Mouse (Mus musculus): ENCODE results near the gene Xbp1. TPM values are rescaled to one million over a fixed set of nuclear protein-coding genes. Genes with fewer than 3 reads are reported as not detected.
A peak's percentile ranks its signal among the peaks of the same experiment; 100 is the strongest.

Gene Xbp1
- polyA plus RNA-seq, 1 experiment from 2014 or later = 127 TPM

DNA sequence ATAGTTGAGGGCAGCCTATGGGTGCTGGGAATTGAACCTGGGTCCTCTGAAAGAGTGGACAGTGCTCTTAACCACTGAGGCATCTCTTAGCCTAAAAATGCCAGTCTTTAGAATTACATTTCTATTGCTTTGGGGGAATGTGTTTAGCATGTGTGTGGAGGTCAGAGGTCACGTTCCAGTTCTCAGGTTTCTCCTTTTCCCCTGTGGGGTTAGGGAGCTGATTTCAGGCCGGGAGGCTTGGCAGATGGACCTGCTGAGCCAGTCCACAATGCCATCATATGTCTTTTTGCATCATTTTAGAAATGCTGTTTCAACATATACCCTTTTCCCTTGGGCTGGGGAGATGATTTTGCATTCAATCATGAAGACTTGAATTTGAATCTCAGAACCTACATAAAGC is 26.6 kb upstream of the Xbp1 start:
- Histone ChIP-seq H3K4me3 (replicated peaks) (no peak overlapping the region), H3K27ac (no peak overlapping the region), H3K36me3 (no peaks in the 10 kb centered on the region), H3K9ac (replicated peaks) (no peak overlapping the region), H3K27me3 (no peaks in the 10 kb centered on the region), H3K4me1 (replicated peaks) (no peaks in the 10 kb centered on the region), H3K4me2 (no peak overlapping the region), H3K9me3 (no peaks in the 10 kb centered on the region)
- ATAC-seq (ENCODE audit: insufficient number of reproducible peaks, insufficient read depth, low FRiP score, low TSS enrichment, low read depth) = no peak
- WGBS = 30% methylated on average over 2 of the region's 2 CpGs

DNA sequence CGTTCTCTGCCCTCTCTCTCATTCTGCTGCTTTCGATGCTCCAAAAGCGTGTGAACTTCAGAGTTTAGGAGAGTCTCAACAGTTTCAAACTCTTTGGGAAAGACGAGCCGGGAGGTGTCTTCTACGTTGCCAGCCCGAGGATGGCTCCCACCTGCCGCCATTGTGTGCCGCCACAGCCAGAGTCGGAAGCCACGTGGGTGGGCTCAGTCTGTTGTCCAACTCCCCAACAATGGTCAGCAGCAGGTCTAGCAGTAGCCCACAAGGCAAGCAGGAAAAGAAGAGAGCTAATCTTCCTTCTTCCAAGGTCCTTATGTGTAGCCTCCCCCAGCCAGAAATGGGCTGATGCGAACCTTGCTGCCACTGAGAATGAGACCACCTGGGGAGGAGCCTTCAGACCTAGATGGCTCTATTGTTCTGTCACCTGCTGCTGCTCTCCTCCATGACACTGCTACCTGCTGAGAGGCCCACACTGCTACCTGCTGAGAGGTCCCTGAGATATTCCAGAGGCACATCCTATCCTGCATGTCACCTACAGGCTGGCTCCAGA is 25.1 kb upstream of the Xbp1 start:
- no peaks in the 10 kb centered on the region for H3K27me3 ChIP-seq
- ATAC-seq (ENCODE audit: insufficient number of reproducible peaks, insufficient read depth, low FRiP score, low TSS enrichment, low read depth) = no peak
- WGBS = 79% methylated on average over 12 of the region's 12 CpGs
- H3K9ac ChIP-seq (replicated peaks) = no peak overlapping the region
- H3K4me1 ChIP-seq (replicated peaks) = no peaks in the 10 kb centered on the region
- no peak overlapping the region for H3K27ac ChIP-seq
- H3K4me2 ChIP-seq = no peak overlapping the region
- no peaks in the 10 kb centered on the region for H3K9me3 ChIP-seq
- H3K4me3 ChIP-seq (replicated peaks) = no peak overlapping the region
- no peaks in the 10 kb centered on the region for H3K36me3 ChIP-seq

DNA sequence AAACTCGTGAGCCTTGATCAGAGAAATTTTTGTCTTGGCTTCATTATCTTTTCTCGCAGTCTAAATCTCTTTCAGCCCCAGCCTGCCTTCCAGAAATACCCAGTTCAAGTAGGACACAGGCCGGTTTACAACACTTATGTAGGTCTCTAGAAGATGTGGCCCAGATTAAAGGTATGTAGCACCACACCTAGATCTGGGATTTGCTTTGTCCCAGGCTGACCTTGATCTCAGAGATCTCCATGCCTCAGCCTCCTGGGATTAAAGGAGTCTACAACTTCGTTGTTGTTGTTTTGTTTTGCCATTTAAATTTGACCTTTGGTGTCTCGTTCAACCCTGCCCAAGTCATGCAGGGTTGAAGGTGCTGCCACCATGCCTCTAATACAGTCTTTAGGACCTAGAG is 24.6 kb upstream of the Xbp1 start:
- no peak for ATAC-seq (ENCODE audit: insufficient number of reproducible peaks, insufficient read depth, low FRiP score, low TSS enrichment, low read depth)
- H3K4me1 ChIP-seq (replicated peaks) = no peaks in the 10 kb centered on the region
- WGBS = 81% methylated on average over 5 of the region's 5 CpGs

DNA sequence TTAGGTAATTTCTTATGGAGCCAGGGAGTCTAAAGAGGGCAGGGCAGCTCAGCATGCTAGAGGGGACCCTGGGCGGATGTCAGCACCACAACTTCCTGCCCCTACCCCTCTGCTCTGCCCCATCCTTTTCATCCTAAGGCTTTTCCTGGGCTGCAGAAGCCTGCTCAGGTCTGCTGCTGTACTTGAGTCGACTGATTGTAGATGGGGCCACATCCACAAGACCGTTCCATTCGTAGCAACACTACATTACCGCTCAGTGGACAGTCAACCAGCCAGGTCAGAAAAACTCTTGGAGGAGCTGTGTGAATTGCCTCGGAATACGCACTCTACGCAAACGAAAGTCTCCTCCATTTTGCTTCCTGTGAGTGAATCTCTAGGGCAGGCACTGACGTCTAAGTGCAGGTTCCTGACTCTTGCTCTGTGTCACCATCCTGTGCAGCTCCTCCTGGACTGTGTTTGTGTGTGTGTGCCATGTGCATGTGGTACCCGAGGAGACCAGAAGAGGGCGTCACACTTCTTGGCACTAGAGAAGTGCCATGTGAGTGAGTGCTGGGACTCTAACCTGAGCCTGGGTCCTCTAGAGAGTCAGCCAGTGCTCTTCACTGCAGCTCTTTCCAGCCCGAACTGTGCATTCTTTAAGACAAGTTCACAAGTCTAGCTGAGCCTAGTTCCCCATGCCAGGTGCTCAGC is 23.8 kb upstream of the Xbp1 start:
- ATAC-seq (ENCODE audit: insufficient number of reproducible peaks, insufficient read depth, low FRiP score, low TSS enrichment, low read depth) = no peak
- no peaks in the 10 kb centered on the region for H3K27me3 ChIP-seq
- H3K27ac ChIP-seq = no peak overlapping the region
- no peak overlapping the region for H3K4me2 ChIP-seq
- no peaks in the 10 kb centered on the region for H3K9me3 ChIP-seq
- H3K4me1 ChIP-seq (replicated peaks) = no peaks in the 10 kb centered on the region
- no peak overlapping the region for H3K4me3 ChIP-seq (replicated peaks)
- 91% methylated on average over 13 of the region's 13 CpGs for WGBS
- H3K9ac ChIP-seq (replicated peaks) = no peak overlapping the region
- no peaks in the 10 kb centered on the region for H3K36me3 ChIP-seq

More for the DNA sequence above, 24.6 kb upstream of the Xbp1 start:
- H3K27ac ChIP-seq = no peak overlapping the region
- H3K9ac ChIP-seq (replicated peaks) = no peak overlapping the region
- H3K4me3 ChIP-seq (replicated peaks) = no peak overlapping the region
- no peaks in the 10 kb centered on the region for H3K9me3 ChIP-seq
- H3K36me3 ChIP-seq = no peaks in the 10 kb centered on the region
- H3K27me3 ChIP-seq = no peaks in the 10 kb centered on the region
- H3K4me2 ChIP-seq = no peak overlapping the region

DNA sequence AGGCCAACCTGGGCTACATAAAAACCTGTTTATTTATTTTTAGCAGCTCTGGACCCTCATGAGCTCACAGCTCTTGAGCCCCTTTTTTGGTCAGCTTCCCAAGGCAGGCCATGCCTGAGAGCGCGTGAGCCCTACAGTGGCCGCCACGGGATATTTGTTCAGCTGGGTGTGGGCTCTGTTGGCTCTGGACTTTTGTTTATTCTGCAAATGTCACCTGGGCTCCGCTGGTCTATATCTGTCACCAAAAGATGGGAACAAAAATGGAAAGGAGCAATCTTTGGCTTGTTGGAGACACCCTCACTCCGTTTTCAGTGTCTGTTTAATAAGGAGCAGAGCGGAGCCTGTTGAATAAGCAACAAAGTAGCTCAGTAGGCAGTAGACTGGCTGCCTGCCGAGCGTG is 22.0 kb upstream of the Xbp1 start:
- H3K4me1 ChIP-seq (replicated peaks) = no peaks in the 10 kb centered on the region
- H3K4me2 ChIP-seq = no peak overlapping the region
- H3K9ac ChIP-seq (replicated peaks) = no peak overlapping the region
- 87% methylated on average over 9 of the region's 9 CpGs for WGBS
- H3K27me3 ChIP-seq = no peaks in the 10 kb centered on the region
- H3K27ac ChIP-seq = no peak overlapping the region
- H3K4me3 ChIP-seq (replicated peaks) = no peak overlapping the region
- no peaks in the 10 kb centered on the region for H3K9me3 ChIP-seq
- H3K36me3 ChIP-seq = no peaks in the 10 kb centered on the region
- no peak for ATAC-seq (ENCODE audit: insufficient number of reproducible peaks, insufficient read depth, low FRiP score, low TSS enrichment, low read depth)

DNA sequence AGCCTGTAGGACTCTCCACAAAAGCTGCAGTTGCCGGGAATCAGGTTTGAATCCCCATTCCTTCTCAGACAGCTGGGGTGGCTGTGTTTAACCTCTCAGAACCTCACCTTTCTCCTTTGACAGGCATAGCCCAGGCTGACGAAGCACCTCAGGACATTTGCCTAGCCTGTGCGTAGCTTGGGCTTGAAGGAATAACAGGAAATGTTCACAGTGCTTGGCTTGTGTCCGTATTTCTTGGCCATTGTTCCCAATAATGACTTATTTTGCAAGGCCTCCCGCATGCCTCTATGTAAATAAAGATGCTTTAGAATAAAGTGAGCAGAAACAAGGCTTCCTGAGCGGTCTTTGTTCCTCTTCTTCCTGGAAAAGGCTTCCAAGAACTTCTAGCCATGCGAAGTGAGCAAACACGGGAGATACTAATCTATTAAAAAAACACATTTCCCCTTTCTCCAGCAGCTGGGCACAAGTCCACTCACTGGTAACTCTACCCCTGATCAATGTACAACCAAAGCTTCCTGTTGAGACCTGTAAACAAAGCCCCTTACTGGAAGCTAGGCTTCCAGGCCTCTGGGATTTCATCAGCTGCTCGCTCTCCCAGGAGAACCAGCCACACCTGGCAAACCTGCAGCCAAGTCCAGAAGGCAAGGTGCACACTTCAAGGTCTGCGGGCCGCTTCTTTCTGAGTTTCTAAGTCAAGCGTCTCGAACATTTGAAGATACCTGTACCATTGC is 21.4 kb upstream of the Xbp1 start:
- no peak for ATAC-seq (ENCODE audit: insufficient number of reproducible peaks, insufficient read depth, low FRiP score, low TSS enrichment, low read depth)
- H3K4me1 ChIP-seq (replicated peaks) = no peaks in the 10 kb centered on the region
- no peaks in the 10 kb centered on the region for H3K27me3 ChIP-seq
- H3K36me3 ChIP-seq = no peaks in the 10 kb centered on the region
- no peak overlapping the region for H3K27ac ChIP-seq
- H3K4me3 ChIP-seq (replicated peaks) = no peak overlapping the region
- WGBS = 78% methylated on average over 13 of the region's 13 CpGs
- H3K4me2 ChIP-seq = no peak overlapping the region
- no peaks in the 10 kb centered on the region for H3K9me3 ChIP-seq
- no peak overlapping the region for H3K9ac ChIP-seq (replicated peaks)

DNA sequence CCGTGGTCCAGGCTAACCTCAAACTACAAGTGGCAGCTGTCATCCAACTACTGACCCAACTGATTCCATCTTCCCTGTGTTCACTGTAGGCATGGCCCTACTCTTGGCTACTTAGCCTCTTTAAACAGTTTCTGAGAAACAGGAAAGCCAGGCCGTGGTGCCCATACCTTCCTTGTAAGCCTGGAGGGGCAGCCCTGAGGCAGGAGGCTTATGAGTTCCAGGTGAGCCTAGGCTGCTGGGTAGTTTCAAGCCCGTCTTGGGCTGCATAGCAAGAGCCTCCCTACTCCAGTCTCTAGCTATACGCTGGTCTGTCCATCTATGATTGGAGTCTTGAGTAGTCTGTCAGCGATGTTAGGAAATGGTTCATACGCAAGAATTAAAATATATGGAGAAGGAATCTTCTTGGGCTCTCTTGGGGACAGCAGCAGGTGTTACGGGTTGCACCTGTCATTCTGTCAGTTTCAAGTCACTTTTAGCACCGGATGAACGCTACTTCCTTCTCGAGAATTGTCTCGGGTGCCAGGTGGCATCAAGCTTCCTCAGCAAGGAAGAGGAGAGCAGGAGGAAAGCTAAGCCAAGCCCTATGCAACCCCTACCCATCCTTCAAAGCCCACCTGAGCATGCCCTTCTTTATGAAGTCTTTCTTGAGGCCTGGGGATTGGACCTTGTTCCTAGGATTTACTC is 20.4 kb upstream of the Xbp1 start:
- ATAC-seq (ENCODE audit: insufficient number of reproducible peaks, insufficient read depth, low FRiP score, low TSS enrichment, low read depth) = no peak
- H3K9ac ChIP-seq (replicated peaks) = no peak overlapping the region
- no peak overlapping the region for H3K27ac ChIP-seq
- H3K4me3 ChIP-seq (replicated peaks) = no peak overlapping the region
- H3K9me3 ChIP-seq = no peaks in the 10 kb centered on the region
- no peaks in the 10 kb centered on the region for H3K27me3 ChIP-seq
- no peak overlapping the region for H3K4me2 ChIP-seq
- no peaks in the 10 kb centered on the region for H3K36me3 ChIP-seq
- no peaks in the 10 kb centered on the region for H3K4me1 ChIP-seq (replicated peaks)
- 83% methylated on average over 11 of the region's 11 CpGs for WGBS

DNA sequence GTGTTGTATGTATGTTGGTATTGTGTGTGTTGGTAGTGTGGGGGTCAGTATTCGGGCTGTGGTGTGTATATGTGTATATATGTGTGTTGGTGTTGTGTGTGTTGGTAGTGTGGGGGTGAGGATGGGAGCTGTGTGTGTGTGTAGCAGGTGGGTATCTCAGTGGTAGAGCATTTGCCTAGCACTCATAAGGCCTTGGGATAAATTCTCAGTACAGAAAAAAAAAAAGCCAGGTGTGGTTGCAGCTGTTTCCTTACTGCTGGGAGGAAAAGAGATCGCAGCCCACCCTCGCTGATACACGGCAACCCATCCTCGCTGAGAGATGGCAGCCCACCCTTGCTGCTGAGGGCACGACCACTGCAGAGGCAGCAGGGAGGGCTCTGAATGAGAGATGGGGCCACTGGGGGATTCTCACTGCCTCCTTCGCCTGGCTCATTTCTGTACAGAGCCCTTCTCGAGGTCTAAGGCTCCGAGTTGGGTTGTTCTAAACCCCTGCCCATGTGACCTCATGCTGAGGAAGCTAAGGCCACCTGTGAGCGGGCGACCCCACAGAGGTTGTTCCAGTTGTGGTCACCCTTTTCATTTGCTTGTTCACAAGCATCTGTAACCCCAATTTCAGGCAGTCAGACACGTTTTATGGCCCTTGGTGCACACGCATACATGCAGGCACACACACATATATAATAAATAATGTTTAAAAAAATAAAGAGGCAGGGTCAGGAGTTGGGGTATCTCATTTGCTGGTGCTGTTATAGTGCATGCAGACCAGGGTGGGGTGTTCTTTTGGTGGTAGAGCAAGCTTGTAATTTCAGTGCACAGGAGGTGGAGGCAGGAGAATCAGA is 19.3 kb upstream of the Xbp1 start:
- H3K27ac ChIP-seq = no peak overlapping the region
- H3K4me1 ChIP-seq (replicated peaks) = no peaks in the 10 kb centered on the region
- H3K4me3 ChIP-seq (replicated peaks) = no peak overlapping the region
- H3K9ac ChIP-seq (replicated peaks) = no peak overlapping the region
- H3K9me3 ChIP-seq = no peaks in the 10 kb centered on the region
- WGBS = 78% methylated on average over 13 of the region's 13 CpGs
- no peaks in the 10 kb centered on the region for H3K36me3 ChIP-seq
- no peaks in the 10 kb centered on the region for H3K27me3 ChIP-seq
- H3K4me2 ChIP-seq = no peak overlapping the region
- ATAC-seq (ENCODE audit: insufficient number of reproducible peaks, insufficient read depth, low FRiP score, low TSS enrichment, low read depth) = no peak

DNA sequence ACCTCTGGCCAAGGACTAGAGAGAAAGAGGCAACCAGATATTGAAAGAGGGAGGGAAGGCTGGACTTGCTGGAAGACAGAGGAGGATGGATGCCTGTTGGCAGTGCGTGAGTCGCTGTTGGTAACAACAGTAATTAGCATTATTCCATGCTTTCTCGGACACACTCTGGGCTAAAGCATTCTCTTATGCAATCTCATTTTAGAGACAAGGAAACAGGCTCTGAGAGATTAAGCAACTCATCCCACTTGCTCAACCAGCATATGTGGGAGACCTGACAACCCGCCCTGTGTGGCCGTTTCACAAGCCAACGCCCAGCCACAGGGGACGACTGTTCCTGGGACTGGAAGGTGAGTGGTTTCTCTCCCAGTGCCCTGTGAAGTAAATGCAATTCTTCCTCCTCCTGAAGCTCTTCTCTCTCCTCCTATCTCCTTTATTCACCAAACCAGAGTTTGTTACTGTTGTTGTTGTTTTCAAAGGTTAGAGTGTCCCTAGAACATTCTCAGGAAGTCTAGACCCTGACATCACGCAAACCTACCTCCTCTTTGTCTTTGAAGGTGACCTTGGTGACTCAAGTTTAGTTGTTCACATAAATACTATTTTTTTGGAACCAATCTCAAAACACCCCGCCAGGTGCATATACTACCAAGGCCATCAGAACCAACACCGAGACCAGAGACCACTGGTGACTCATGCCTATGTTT is 18.0 kb upstream of the Xbp1 start:
- ATAC-seq (ENCODE audit: insufficient number of reproducible peaks, insufficient read depth, low FRiP score, low TSS enrichment, low read depth) = no peak
- Histone ChIP-seq H3K4me3 (replicated peaks) (no peak overlapping the region), H3K27ac (no peak overlapping the region), H3K36me3 (no peaks in the 10 kb centered on the region), H3K4me2 (no peak overlapping the region), H3K4me1 (replicated peaks) (no peaks in the 10 kb centered on the region), H3K9me3 (no peaks in the 10 kb centered on the region), H3K9ac (replicated peaks) (no peak overlapping the region), H3K27me3 (no peaks in the 10 kb centered on the region)
- WGBS = 86% methylated on average over 10 of the region's 10 CpGs

DNA sequence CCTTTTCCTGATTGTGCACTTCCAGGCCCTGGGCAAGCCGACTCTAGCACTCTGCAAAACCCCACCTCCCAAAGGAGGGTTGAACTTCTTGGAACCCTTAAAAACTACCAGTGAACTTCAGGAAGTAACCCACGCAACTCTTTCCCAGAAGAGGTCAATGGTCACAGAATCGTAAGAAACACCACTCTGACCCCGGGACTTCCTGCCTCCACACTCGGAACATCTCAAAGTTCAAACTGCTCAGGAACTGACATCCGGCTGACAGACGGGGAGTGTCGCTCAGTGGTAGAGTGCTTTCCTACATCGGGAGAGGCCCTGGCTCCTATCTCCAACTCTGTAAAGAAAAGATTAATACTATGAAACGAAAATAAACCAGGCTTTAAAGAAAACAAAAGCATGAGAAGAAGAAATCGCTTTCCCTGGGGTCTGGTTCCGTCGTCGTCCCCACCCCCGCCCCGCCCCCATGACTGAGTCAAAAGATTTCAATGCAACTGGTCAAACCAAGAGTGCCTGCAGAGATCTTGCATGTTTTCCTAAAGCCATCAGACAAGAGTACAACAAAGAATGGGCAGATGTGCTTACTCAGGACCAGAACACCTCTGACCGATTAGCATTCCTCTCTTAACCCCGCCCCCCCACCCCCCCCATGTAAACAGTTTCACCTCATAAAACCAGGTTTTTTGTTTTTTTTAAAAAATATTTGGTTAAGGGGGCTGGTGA is 14.4 kb upstream of the Xbp1 start:
- Histone ChIP-seq H3K36me3 (no peaks in the 10 kb centered on the region), H3K27ac (no peak overlapping the region), H3K9me3 (no peaks in the 10 kb centered on the region), H3K4me1 (replicated peaks) (no peaks in the 10 kb centered on the region), H3K9ac (replicated peaks) (no peak overlapping the region), H3K27me3 (no peaks in the 10 kb centered on the region), H3K4me3 (replicated peaks) (no peak overlapping the region), H3K4me2 (peak overlapping the region; percentile 15; the same call in 1 of the 2 replicates)
- 43% methylated on average over 18 of the region's 18 CpGs for WGBS
- ATAC-seq (ENCODE audit: insufficient number of reproducible peaks, insufficient read depth, low FRiP score, low TSS enrichment, low read depth) = no peak
